Mouse (Mus musculus) embryo, embryonic 11.5 days (tissue): ENCODE results near the gene Marc2.

Experiments used
- DNase-seq: peaks from one replicate; pipeline ENCODE4 v3.0.0-alpha.2; 2012; ENCODE audit warnings: low read depth, low spot score

Gene Marc2

DNA sequence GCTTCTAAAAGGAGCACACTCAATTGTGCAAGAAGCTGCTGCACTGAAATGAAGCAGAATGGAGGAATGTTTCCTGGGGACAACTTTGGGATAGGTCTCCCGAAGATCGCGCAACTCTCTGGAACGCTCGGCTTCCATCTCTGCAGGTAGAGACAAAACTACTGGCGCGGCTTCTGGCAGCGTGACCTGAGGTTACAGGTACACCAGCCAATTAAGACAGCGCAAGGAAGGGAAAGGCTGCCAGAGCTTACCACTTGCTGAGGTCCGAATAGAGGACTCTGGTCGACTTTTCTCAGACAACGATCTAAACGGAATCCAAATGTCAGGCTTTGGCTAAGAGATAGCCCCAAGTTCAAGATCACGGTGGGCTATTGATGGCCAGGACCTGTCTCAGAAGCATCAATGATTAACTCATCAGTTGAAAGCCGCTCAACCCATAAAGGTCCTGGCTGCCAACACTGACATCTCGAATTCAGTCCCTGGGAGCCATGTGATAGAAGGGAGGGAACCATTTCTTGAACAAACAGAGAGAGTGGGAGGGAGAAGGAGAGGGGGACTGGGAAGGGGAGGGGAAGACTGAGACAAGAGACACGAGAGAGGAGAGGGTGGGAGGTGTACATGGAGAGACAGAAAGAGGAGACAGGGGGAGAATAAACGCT, at the start of gene Marc2:
Marc2 (minus strand) TSS at position 360 of the 659 bp plus-strand sequence.
- DNase-seq, result no peak

DNA sequence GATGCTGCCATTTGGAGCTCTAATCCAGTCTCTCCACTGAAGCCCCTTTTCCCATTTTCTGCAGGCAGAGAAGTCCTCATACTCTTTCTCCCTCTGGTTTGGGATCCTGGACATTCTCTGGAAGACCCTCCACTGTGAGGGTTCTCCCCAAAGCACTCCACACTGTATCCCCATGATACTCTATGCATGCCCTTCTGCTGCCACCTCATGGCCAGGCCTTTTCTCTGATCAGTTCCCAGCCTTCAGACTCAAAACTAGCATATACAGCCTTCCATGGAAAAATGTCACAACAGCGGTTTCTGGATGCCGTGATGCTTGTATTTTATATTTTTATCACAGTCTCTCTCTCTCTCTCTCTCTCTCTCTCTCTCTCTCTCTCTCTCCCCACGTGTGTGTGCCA, 45.7 kb upstream of the Marc2 start:
- no peak for DNase-seq

DNA sequence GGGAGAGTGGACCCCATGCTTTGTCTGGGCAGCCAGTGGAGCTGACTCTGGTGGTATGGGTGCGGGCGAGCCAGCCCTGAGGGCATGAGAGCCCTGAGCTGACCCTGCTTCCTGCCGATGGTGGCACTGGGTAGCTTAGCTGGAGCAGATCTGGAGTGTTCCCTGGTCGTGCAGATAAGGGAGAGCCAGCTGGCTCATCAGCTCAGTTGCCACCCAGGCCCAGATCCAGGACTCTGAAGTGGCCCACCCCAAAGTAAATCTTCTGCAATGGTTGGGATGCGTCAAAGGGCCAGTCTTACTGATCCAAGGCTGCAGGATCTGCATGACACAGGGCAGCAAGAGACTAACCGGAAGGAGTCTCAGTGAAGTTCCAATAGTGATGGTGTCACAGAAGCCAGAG, 43.2 kb upstream of the Marc2 start:
- DNase-seq, result no peak

DNA sequence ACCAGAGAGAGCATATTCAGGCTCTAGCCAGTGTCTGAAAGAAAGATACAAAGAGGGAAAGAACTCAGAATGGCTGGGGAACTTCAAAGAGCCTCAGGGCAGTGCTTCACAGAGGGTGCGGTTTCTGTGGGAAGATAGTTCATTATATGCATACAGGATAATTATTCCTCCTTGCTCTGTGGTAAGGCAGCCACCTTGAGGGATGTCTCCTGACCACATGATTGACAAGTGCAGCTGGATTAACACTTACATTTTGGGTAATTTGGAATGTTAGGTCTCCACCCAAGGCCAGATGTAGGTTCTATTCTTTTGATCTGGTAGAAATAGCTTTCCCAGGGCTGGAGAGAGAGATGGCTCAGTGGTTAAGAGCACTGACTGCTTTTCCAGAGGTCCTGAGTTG, 39.9 kb upstream of the Marc2 start:
- DNase-seq, result no peak

DNA sequence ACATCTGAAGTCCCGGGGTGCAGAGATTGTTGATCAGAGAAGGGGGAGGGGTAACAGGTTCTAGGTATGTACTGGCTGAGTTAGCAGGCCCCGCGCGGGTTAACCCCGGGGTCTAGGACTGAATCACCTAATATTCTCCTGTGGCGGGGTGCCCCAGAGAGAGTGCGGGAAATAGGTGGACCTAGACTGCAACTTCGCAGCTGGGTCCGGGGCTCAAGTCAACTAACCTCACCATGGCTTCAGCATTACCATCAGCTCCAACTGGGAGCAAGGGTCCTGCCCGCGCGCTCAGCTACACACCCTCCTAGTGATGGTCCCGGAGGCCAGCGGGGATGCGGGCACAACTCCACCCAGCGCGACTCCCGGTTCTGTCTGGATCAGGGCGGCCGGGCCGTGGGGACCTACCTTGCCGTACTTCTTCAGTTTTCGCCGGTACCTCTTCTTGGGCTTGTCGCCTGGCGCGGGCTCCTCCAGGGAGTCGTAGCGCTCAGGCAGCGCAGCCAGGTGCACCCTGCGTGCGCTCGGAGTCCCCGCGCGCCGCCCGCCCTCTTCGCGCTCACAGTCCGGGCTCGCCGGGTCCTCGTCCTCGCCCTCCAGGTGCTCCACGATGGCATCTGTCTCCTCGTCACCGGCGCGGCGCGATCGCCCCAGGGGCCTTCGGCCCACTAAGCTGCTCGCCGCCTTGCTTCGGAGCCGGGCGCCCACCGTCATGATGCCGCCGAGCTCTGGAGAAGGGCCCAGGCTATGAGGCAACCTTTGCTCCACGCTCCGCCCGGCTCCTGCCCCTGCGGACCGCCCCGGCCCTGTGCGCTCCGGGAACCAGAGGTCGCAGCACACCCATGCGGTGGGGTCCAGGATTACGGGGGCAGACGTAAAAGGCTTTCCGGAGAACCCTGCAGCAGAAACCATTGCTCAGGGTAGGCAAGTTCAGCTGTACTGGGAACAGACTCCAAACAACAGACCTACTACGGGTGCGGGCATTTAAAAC, 36.3 kb upstream of the Marc2 start, which contains the start of gene C130074G19Rik:
C130074G19Rik (minus strand) TSS at position 938 of the 988 bp plus-strand sequence.
- DNase-seq, result peak; percentile 13

DNA sequence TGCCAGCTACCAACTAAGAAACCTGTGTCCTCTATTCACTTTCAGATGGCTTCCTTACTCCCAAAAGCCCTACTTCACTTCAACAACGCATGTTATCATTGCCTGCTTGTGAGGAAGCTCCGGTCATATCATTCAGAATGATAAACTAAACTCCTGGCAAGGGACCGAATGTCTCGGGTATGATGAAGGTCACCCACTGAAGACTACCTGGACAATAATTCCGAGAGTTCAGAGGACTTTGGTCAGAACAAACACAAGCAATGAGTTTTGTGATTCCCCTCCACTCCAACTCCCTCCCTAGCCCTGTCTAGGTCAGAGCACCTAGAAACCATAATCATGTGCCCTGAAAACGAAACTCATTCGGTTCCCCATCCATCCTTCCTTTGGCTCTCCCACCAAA, 35.6 kb upstream of the Marc2 start:
- DNase-seq, result no peak

DNA sequence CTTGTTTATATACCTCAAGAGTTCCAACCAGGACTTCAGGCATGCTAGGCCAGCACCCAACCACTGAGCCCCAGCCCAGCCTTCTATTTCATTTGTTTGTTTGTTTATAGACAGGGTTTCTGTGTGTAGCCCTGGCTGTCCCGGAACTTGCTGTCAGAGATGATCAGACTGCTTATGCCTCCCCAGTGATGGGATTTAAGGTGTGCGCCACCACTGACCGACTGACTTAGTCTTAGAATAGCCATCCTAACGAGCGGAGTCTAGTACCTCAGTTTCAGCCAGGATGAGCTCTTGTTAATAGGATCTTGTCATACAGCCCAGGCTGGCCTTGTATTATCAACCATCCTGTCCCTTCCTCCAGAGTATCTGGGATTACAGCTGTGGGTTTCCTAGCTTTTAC, 35.0 kb upstream of the Marc2 start:
- DNase-seq, result no peak

DNA sequence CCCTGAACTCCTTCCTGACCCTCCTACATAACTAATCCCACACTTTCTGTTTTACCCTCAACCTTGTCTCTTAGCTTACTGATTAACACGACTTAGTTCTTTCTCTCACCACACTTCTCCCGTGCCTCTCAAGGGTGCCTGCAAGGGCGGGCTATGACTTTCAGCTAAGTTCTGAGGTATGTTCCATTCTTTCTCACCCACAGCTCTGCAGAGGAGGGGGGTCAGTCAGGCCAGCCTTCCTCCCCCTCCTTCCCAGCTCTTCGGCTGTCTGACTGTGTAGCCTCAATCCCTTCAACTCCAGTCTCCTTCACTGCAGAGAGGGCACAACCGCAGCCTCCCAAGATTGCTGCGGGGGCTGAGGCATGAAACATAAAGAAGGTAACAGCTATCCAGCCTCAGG, 32.6 kb upstream of the Marc2 start:
- DNase-seq, result no peak

DNA sequence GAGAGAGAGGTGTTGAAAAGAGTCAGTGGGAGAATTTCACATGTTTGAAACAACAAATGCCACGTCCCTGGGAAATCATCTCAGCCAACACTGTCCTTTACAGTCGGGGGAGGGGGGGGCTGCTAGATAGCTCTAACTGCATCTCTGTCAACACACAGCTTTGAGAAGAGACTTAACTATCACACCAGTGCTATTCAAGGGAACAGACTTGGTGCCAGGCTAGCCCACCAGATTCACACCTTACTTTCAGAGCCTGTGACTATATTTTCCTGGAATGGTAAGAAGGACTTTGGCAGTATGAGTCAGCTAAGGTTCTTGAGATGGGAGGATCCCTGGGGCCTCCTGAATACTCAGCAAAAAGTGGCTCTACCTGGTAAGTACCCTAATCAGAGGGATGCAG, 31.1 kb upstream of the Marc2 start:
- DNase-seq, result no peak

DNA sequence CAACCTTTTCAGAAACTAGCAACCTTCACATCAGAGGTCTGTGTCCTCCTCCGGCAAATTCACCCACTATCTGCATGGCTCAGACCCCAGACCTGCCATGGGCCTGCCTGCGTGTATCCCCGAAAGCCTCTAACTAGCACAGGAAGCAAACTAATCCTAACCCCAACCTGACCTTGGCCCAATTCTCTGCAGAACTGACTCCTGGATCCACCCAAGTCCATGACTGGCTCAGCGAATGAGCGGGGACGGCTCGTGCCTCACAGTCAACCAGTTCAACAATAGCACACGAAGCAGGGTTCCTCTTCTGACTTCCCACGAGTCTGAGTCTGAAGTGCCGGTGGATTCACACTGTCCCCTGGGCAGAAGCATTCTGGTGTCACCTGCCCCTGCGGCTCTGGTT, 27.7 kb upstream of the Marc2 start:
- no peak for DNase-seq

DNA sequence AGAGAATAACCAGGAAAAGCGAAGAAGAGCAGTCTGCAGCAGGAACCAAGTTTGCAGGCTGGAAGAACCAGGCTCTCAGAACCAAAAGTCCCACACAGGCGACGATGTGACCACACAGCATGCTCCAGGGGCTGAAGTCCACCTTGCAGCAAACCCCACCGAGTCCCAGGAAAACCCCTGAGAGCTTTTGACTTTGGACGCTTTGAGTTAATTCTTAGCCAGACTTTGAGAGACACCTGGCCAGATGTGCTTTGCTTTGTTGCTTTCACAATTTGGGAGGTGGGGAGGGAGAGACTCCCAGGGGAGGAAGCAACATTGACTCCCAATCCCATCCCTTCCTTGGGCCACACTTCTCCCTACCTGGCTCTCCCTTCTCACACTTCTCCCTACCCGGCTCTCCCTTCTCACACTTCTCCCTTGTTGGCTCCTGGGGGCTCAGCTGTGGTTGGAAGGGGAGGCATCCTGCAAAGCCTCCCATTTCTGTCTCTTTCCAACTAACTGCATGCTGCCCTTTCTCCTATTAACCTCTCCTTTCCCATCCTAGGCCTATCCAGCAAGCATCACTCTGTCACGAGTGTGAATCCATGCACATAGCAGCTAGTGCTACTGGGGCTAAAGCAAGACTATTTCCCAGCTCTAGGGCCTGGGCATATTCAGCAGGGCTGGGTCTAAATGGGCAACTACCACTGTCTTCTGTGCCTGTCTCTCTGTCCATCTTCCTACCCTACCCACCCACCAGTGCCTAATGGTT, 26.0 kb upstream of the Marc2 start:
- DNase-seq, result no peak

DNA sequence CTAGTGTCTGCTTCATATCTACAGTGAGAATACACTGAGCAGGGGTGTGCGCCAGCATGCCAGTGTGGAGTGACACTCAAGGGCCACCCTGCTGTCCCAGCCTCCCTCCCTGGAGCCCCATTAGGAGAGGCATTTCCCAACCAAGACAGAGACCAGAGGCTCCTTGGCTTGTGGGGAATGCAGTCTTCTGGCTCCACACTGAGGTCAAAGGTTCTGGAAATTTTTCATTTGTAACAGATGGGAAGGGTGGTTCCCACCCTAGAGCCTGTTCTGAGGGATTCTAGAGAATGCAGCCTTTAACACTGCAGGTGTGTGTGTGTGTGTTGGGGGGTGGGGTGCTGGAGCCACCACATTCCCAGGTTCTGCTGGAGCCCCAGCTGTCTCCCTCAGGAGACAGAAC, 25.3 kb upstream of the Marc2 start:
- no peak for DNase-seq

DNA sequence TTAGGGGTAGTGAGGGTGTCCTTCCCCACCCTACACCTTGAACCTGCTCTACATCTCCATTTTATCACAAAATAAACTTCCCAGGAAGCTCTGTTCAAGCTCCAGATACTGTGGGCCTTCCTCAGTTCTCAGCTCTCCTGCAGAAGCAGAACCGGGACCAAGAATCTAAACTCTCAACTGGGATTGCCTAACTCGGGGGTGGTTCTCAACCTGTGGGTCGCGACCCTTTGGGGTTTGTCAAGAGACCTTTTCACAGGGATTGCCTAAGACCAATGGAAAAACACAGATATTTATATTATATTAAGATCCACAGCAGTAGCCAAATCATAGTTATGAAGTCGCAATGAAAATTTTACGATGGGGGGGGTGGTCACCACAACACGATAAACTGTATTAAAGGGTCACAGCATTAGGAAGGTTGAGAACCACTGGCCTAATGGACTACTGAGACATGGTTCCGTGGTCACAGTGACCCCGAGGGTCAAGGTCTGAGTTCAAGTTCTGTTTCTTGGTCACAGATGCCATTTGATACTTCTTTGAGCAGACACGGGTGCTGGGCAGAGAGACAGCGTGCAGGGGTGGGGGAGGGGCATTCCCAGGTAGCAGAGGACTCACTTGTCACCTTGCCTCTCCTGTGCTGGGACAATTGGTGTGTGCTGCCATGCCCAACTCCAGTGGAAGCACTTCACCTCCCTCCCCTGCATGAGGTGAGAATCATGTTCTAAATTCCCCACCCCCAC, 24.6 kb upstream of the Marc2 start:
- no peak for DNase-seq

DNA sequence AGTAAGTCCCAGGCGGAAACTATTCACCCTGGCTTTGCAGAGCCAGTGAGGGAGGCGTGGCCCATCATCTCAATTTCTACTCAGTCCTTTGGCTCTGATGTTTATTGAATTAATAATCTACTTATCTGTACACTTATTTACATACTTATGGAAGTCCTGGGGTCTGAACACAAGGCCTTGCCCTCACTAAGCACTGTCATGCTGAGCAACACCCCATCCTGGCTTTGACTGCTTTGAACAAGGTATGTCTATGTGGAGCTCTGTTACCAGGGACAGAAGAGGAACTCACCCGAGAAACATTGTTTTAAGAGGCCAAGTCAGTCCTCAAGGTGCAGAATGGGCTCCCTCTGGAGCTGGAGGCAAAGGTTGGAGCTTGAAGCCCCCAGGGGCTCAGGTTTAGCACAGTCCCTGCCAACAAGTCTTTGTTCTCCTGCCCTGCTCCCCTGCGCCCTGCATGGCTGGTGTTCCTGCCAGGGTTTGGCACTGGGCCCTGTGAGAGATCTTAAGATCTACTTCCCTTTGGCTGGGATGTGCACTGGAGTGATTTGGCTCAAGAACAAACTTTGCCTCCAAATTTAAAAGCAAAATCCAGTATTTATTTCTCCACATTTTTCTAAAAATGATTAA, 23.8 kb upstream of the Marc2 start:
- DNase-seq, result no peak

DNA sequence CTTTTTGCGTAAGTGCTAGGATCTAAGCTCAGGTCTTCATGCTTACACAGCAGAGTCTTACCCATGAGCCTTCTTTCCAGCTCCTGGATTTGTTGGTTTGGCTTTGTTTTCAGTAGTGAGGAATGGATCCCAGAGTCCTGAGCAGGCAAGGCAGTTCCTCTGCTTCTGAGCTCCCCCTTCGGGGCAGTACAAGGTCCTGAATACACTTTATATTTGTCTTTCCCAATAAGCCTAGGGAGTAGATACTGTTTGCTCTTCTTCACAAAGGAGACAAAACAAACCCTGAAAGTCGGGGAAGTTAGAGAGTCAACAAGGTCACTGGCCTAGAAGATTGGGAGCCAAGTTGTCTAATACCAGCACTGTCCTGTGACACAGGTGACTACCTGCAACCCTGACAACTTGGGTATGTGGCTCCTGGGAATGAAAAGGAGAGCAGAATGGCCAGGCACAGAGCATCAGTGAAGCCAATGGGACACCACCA, 21.4 kb upstream of the Marc2 start:
- DNase-seq, result no peak

DNA sequence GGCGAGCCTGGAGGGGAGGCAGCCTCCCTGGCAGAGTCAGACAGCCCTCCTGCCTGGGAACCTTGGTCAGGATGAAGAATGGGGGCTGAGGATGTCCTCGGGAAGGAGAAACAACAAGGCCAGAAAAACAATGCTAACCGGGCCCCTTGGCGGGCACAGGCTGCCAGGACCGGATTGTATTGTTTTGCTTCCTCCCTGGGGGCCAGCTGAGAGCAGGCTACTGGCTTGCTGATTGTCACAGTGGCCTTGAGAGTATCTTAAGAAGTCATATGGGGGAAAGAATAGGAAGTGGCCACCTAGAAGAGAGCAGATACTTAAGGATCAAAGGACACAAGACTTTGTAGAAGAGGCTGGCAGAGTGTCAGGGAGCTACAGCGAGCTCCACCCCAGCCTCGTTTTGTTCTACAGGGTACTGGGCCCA, 18.1 kb upstream of the Marc2 start:
- DNase-seq, result no peak

DNA sequence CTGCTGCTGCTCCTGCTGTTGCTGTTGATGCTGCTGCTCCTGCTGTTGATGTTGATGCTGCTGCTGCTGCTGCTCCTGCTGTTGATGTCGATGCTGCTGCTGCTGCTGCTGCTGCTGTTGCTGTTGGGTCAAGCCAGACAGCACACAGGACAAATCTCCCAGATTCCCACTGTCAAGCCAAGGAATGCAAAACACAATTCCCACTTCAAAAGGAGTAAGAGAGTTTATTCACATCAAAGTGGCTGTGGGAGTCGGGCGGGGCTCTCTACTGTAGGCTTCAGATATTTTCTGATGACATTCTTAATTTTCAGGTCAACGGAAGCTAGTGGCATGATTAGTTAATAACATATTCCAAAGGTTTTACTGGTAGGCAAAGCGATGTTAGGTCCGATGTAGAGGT, 16.4 kb upstream of the Marc2 start:
- DNase-seq, result no peak

DNA sequence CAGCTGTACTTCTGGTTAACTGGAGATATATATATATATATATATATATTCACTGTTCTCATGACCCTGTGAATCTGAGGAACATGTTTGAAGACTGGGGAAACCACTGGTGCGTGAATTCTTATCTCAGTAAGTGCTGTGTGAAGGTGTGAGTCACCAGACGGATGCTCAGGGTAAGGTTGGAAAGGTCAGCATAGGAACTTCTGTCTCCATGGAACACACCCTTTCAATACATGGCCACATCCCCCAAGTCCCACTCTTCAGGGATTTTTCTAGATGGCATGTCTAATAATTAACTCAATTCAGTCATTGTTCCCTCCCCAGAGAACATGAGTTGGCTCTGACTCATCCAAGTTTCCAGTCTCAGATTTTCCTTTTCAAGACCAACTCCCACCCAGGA, 15.3 kb upstream of the Marc2 start:
- DNase-seq, result no peak

DNA sequence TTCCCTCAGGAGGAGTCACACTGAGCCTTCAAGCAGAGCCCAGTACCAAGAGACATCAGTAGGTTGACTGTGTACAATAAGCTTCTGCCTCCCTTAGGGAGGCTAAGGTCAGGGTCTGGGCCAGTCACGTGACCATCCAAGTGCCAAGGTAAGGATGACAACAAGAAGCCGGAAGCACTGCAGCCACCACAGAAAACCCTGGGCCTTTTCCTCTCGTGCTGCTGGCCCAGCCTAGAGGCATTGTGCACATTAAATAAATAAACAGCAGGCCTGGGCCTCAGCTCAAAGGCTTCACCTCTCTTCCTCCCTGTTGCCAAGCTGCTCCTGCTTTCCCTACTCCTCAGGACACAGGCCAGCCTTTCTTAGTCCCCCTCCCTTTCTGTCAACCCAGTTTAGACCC, 14.0 kb upstream of the Marc2 start:
- DNase-seq, result no peak

DNA sequence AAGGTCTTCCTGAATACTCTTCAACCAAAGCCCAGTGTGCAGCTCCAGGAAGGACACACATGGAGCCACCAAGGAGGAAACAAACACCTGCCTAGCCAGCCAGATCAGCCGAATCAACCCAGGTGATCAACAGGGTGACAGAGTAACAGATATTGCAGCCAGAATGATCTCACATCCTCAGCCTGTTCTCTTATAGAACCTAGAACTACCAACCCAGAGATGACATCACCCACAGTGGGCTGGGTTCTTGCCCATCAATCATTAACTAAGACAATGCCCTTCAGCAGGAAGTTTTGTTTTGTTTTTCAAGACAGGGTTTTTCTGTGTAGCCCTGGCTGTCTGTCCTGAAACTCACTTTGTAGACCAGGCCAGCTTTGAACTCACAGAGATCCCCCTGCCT, 12.0 kb upstream of the Marc2 start:
- DNase-seq, result no peak

DNA sequence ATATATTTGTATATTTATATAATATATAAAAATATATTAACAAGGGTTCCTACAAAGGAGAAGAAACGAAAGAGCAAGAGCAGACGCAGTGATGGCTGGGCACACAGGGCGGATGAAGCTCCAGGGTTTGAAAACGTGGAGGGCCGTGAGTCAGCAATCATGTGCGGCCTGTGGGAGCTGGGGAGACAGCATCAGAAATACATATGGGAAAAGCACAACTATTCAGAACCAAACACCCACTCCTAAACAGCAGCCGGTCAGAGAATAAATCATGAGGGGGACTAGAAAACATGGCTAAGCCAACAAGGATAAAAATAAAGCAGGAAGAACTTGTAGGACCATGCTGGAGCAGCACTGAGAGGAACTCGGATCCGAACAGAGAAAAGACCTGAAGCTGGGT, 11.0 kb upstream of the Marc2 start:
- DNase-seq, result no peak
